Mouse (Mus musculus) midbrain, postnatal 0 days (tissue): Measurements from ENCODE around the gene Snrpa. TPM values are rescaled to one million over a fixed set of nuclear protein-coding genes. Genes with fewer than 3 reads are reported as not detected.
A peak's percentile ranks its signal among the peaks of the same experiment; 100 is the strongest.
"Not testable (repeated sequence)": the region's sequence is repeated elsewhere in the genome, so short reads cannot be mapped to it uniquely, and the experiment has no call there.

Source experiments
- ATAC-seq: fragments of 200-750 bp; cut with Nextera tagmentation; 2 replicates; pipeline ENCODE4 v1.8.0; 2017; ENCODE audit warnings: moderate number of reproducible peaks, mild to moderate bottlenecking, moderate TSS enrichment, moderate library complexity; ENCODE audit not compliant: low FRiP score
- DNase-seq: peaks from one replicate; pipeline ENCODE4 v3.0.0-alpha.2; 2015; ENCODE audit warnings: low spot score
- H3K27ac ChIP-seq: fragments of 300-500 bp; sonication (generic); 2 replicates; pipeline ENCODE4 v1.5.1; 2014; ENCODE audit warnings: low read depth, mild to moderate bottlenecking, low read length, mixed read lengths
- H3K27me3 ChIP-seq: fragments of 300-500 bp; sonication (generic); 2 replicates; pipeline ENCODE4 v1.6.1; 2014; ENCODE audit warnings: low read length, control low read depth, mixed read lengths; ENCODE audit not compliant: insufficient read depth
- H3K36me3 ChIP-seq: fragments of 300-500 bp; sonication (generic); 2 replicates; pipeline ENCODE4 v1.6.1; 2014; ENCODE audit warnings: low read length, control low read depth, mixed read lengths; ENCODE audit not compliant: insufficient read depth
- H3K4me1 ChIP-seq: fragments of 300-500 bp; sonication (generic); 2 replicates; pipeline ENCODE4 v1.6.1; 2014; ENCODE audit warnings: mild to moderate bottlenecking, control low read depth, antibody characterized with exemption, low read length, mixed read lengths; ENCODE audit not compliant: insufficient read depth
- H3K4me2 ChIP-seq: fragments of 300-500 bp; sonication (generic); 2 replicates; pipeline ENCODE4 v1.6.1; 2014; ENCODE audit warnings: low read depth, mild to moderate bottlenecking, low read length, mixed read lengths; ENCODE audit not compliant: poor library complexity, severe bottlenecking
- H3K4me3 ChIP-seq: fragments of 300-500 bp; sonication (generic); 2 replicates; pipeline ENCODE4 v1.5.1; 2014; ENCODE audit warnings: low read depth, mild to moderate bottlenecking, low read length, moderate library complexity
- H3K9ac ChIP-seq: fragments of 300-500 bp; sonication (generic); replicated peaks from 2 replicates; pipeline ENCODE4 v1.6.1; 2014; ENCODE audit warnings: mild to moderate bottlenecking, low read length, moderate library complexity, mixed read lengths; ENCODE audit not compliant: poor library complexity, severe bottlenecking
- H3K9me3 ChIP-seq: fragments of 300-500 bp; sonication (generic); 2 replicates; pipeline ENCODE4 v1.6.1; 2016; ENCODE audit warnings: low read length, control low read depth
- CTCF ChIP-seq: IDR thresholded peaks from 2 replicates; pipeline ENCODE4 v1.5.1; 2016; ENCODE audit warnings: antibody characterized with exemption, mild to moderate bottlenecking
- WGBS: fragments of 180-500 bp; shearing (Covaris S2); extraction: QIAGEN DNeasy Blood & Tissue Kit; methylation state at CpG from one replicate; pipeline ENCODE4 v1.1.7; 2014; 5-methylcytosine and 5-hydroxymethylcytosine counted together
- polyA plus RNA-seq: library from polyadenylated mRNA; unstranded; fragments of >200 nt; fragmentation: Nextera tagmentation; extraction: Ambion mirVana; gene quantifications from 2 replicates; pipeline ENCODE4 v1.2.1, GENCODE M21; 2015
- total RNA-seq: library from RNA; depleted of rRNA; stranded (reverse); fragments of >200 nt; gene quantifications from 2 replicates; pipeline ENCODE4 v1.2.3, GENCODE M21; 2014; rRNA removed

The Snrpa gene
- total RNA-seq, result 138 and 142 TPM in 2 replicates
- polyA plus RNA-seq, result 147 and 151 TPM in 2 replicates

GRCm38 (mm10) chr7:27195681-27196611 is at the start of gene Snrpa, which contains the start of gene BC024978:
Gene Snrpa (minus strand): TSS chr7:27196271.
Gene BC024978 (plus strand): TSS chr7:27195781.
- Histone ChIP-seq H3K27me3 (no peaks in the 10 kb centered on the region), H3K4me3 (peak within 1 kb of the TSS; percentile 78), H3K4me1 (0 out of 2 replicates have a peak, but pooled peaks cover 7% of the 10 kb centered on the region), H3K9me3 (no peaks in the 10 kb centered on the region), H3K9ac (peak within 1 kb of the TSS; percentile 88), H3K27ac (peak within 1 kb of the TSS; percentile 96), H3K4me2 (peak within 1 kb of the TSS; percentile 79), H3K36me3 (peaks cover 25% of the 10 kb centered on the region)
- DNase-seq (peak; percentile 100), ATAC-seq (peak; percentile 98)
- peak; percentile 21; the same call in 1 of the 2 replicates for TF ChIP-seq CTCF
- under 1% methylated on average over 60 of the region's 64 CpGs for WGBS

GRCm38 (mm10) chr7:27244088-27244487 is 48.0 kb upstream of the Snrpa start:
- not testable (repeated sequence) for H3K4me1 ChIP-seq, H3K4me3 ChIP-seq, H3K27ac ChIP-seq, ATAC-seq, H3K9ac ChIP-seq, H3K9me3 ChIP-seq, DNase-seq, H3K4me2 ChIP-seq, H3K27me3 ChIP-seq
- TF ChIP-seq CTCF, result peak; percentile 58
- 80% methylated on average over 2 of the region's 2 CpGs for WGBS
- peaks cover 42% of the 10 kb centered on the region for H3K36me3 ChIP-seq

GRCm38 (mm10) chr7:27243211-27243610 is 47.1 kb upstream of the Snrpa start:
- no peak for ATAC-seq
- no peak for TF ChIP-seq CTCF

GRCm38 (mm10) chr7:27238568-27238967 is 42.5 kb upstream of the Snrpa start:
- Histone ChIP-seq H3K36me3 (peaks cover 36% of the 10 kb centered on the region), H3K4me2 (no peak overlapping the region), H3K4me1 (peaks cover 8% of the 10 kb centered on the region), H3K27me3 (no peaks in the 10 kb centered on the region), H3K9ac (no peak overlapping the region), H3K9me3 (no peaks in the 10 kb centered on the region), H3K4me3 (no peak overlapping the region), H3K27ac (no peak overlapping the region)
- DNase-seq (no peak), ATAC-seq (no peak)
- no peak for TF ChIP-seq CTCF
- 89% methylated on average over 5 of the region's 5 CpGs for WGBS

More at GRCm38 (mm10) chr7:27243211-27243610, 47.1 kb upstream of the Snrpa start:
- 76% methylated on average over 8 of the region's 8 CpGs for WGBS
- Histone ChIP-seq H3K27ac (no peak overlapping the region), H3K9ac (no peak overlapping the region), H3K36me3 (peaks cover 42% of the 10 kb centered on the region), H3K4me3 (no peak overlapping the region), H3K4me2 (no peak overlapping the region), H3K4me1 (no peaks in the 10 kb centered on the region), H3K9me3 (no peaks in the 10 kb centered on the region), H3K27me3 (no peaks in the 10 kb centered on the region)
- DNase-seq, result no peak

- Histone ChIP-seq H3K4me2 (no peak overlapping the region), H3K36me3 (peaks cover 31% of the 10 kb centered on the region), H3K27ac (no peak overlapping the region), H3K4me1 (peaks cover 11% of the 10 kb centered on the region), H3K9me3 (no peaks in the 10 kb centered on the region), H3K4me3 (no peak overlapping the region), H3K9ac (no peak overlapping the region), H3K27me3 (no peaks in the 10 kb centered on the region)
- no peak for DNase-seq
- TF ChIP-seq CTCF, result peak; percentile 46
- ATAC-seq, result no peak
- 96% methylated on average over 2 of the region's 2 CpGs for WGBS
Observed at GRCm38 (mm10) chr7:27237527-27237926, 41.5 kb upstream of the Snrpa start.

GRCm38 (mm10) chr7:27235726-27236125 is 39.7 kb upstream of the Snrpa start:
- Histone ChIP-seq H3K27me3 (no peaks in the 10 kb centered on the region), H3K4me1 (peaks cover 11% of the 10 kb centered on the region), H3K9ac (no peak overlapping the region), H3K36me3 (peaks cover 14% of the 10 kb centered on the region), H3K9me3 (no peaks in the 10 kb centered on the region), H3K27ac (no peak overlapping the region), H3K4me2 (no peak overlapping the region), H3K4me3 (no peak overlapping the region)
- DNase-seq (no peak), ATAC-seq (no peak)
- WGBS, result 94% methylated on average over 2 of the region's 2 CpGs
- no peak for TF ChIP-seq CTCF
